Mouse (Mus musculus): ENCODE measurements around the gene Polr3e. TPM values are rescaled to one million over a fixed set of nuclear protein-coding genes. Genes with fewer than 3 reads are reported as not detected.

Polr3e gene
- polyA plus RNA-seq, 2 experiments: 25.8 to 36.3 TPM

- DNase-seq (ENCODE audit: low spot score) (no peak), ATAC-seq (ENCODE audit: low FRiP score, low read depth) (no peak)
- 73% methylated on average over 8 of the region's 8 CpGs for WGBS
- TF ChIP-seq POLR2A (IDR thresholded peaks at IDR 0.05; ENCODE audit: borderline replicate concordance, extremely low read depth, insufficient read depth, insufficient read length): no peak
- Histone ChIP-seq H3K36me3 (ENCODE audit: control insufficient read depth, insufficient read depth, low read length) (no peaks in the 10 kb centered on the region), H3K4me2 (replicated peaks; ENCODE audit: low read depth, low read length, severe bottlenecking) (no peak overlapping the region), H3K27me3 (ENCODE audit: control insufficient read depth, insufficient read depth, low read length) (no peaks in the 10 kb centered on the region), H3K9ac (ENCODE audit: low read depth, low read length, severe bottlenecking) (no peak overlapping the region), H3K9me3 (ENCODE audit: control insufficient read depth, low read length) (no peaks in the 10 kb centered on the region), H3K4me3 (replicated peaks; ENCODE audit: low read length) (no peak overlapping the region), H3K4me1 (ENCODE audit: control insufficient read depth, insufficient read depth, low read length) (no peaks in the 10 kb centered on the region), H3K27ac (replicated peaks; ENCODE audit: low read depth, low read length) (no peak overlapping the region)
Observed at GRCm38 (mm10) chr7:120991191-120991590, 73.6 kb downstream of the Polr3e start.

Other genes starting within 250 kb of the Polr3e start
- 0.14 and 0.31 TPM in 2 replicates for gene Pdzd9, start 247.4 kb upstream of the Polr3e start, polyA plus RNA-seq (2012; rRNA removed)
- 0.44 and 0.57 TPM in 2 replicates for gene Pdzd9, start 247.4 kb upstream of the Polr3e start, polyA plus RNA-seq (2014; fragmentation: Nextera tagmentation; extraction: Ambion mirVana)
- 30.8 and 33.3 TPM in 2 replicates for gene Mosmo, start 240.1 kb upstream of the Polr3e start, polyA plus RNA-seq (2012; rRNA removed)
- gene Mosmo, start 240.1 kb upstream of the Polr3e start, polyA plus RNA-seq (2014; fragmentation: Nextera tagmentation; extraction: Ambion mirVana): 15.6 and 19.5 TPM in 2 replicates
- gene Vwa3a, start 178.4 kb upstream of the Polr3e start, polyA plus RNA-seq (2012; rRNA removed): 0.19 and 1.0 TPM in 2 replicates
- gene Vwa3a, start 178.4 kb upstream of the Polr3e start, polyA plus RNA-seq (2014; fragmentation: Nextera tagmentation; extraction: Ambion mirVana): 0.08 and 0.10 TPM in 2 replicates
- gene Gm5737, start 105.4 kb upstream of the Polr3e start, polyA plus RNA-seq (2012; rRNA removed): not detected in 2 replicates
- gene Gm5737, start 105.4 kb upstream of the Polr3e start, polyA plus RNA-seq (2014; fragmentation: Nextera tagmentation; extraction: Ambion mirVana): not detected in 2 replicates
- 37.5 and 39.9 TPM in 2 replicates for gene Eef2k, start 74.9 kb upstream of the Polr3e start, polyA plus RNA-seq (2012; rRNA removed)
- 22.4 and 23.9 TPM in 2 replicates for gene Eef2k, start 74.9 kb upstream of the Polr3e start, polyA plus RNA-seq (2014; fragmentation: Nextera tagmentation; extraction: Ambion mirVana)
- 28.9 and 36.2 TPM in 2 replicates for gene Cdr2, start 64.6 kb downstream of the Polr3e start, polyA plus RNA-seq (2012; rRNA removed)
- 17.0 and 19.4 TPM in 2 replicates for gene Cdr2, start 64.6 kb downstream of the Polr3e start, polyA plus RNA-seq (2014; fragmentation: Nextera tagmentation; extraction: Ambion mirVana)
- gene Mfsd13b, start 64.8 kb downstream of the Polr3e start, polyA plus RNA-seq (2012; rRNA removed): 0.26 and 0.55 TPM in 2 replicates
- 0.36 TPM in 1 of 2 replicates, not detected in the other for gene Mfsd13b, start 64.8 kb downstream of the Polr3e start, polyA plus RNA-seq (2014; fragmentation: Nextera tagmentation; extraction: Ambion mirVana)
- 91.6 and 94.8 TPM in 2 replicates for gene Mettl9, start 116.7 kb downstream of the Polr3e start, polyA plus RNA-seq (2012; rRNA removed)
- 188 and 197 TPM in 2 replicates for gene Mettl9, start 116.7 kb downstream of the Polr3e start, polyA plus RNA-seq (2014; fragmentation: Nextera tagmentation; extraction: Ambion mirVana)
- gene Igsf6, start 156.8 kb downstream of the Polr3e start, polyA plus RNA-seq (2012; rRNA removed): 0.87 and 0.97 TPM in 2 replicates
- 1.9 and 2.2 TPM in 2 replicates for gene Igsf6, start 156.8 kb downstream of the Polr3e start, polyA plus RNA-seq (2014; fragmentation: Nextera tagmentation; extraction: Ambion mirVana)
- gene Otoa, start 163.9 kb downstream of the Polr3e start, polyA plus RNA-seq (2012; rRNA removed): 0.48 and 0.53 TPM in 2 replicates
- 0.15 and 0.28 TPM in 2 replicates for gene Otoa, start 163.9 kb downstream of the Polr3e start, polyA plus RNA-seq (2014; fragmentation: Nextera tagmentation; extraction: Ambion mirVana)

All from limb, embryonic 14.5 days (tissue).